Mouse (Mus musculus) megakaryocyte, embryonic 14.5 days (primary cell): Measurements from ENCODE around the gene Dcaf11.

Experiments used
- FLI1 ChIP-seq: IDR thresholded peaks from 2 replicates; pipeline ENCODE4 v1.6.1; 2012; ENCODE audit warnings: low read length, inconsistent platforms, mixed read lengths
- GATA1 ChIP-seq: IDR thresholded peaks from 3 replicates; pipeline ENCODE4 v1.6.1; 2012; ENCODE audit warnings: mixed read lengths, low read length, inconsistent platforms, borderline replicate concordance

GRCm38 (mm10) chr14:55563249-55563648 is 3.4 kb downstream of the Dcaf11 start:
- TF ChIP-seq GATA1, result no peak
- TF ChIP-seq FLI1, result no peak
